Mouse (Mus musculus) stomach, postnatal 0 days (tissue): ENCODE data around the gene Olfr370. TPM values are rescaled to one million over a fixed set of nuclear protein-coding genes. Genes with fewer than 3 reads are reported as not detected.
"Not testable (repeated sequence)": the region's sequence is repeated elsewhere in the genome, so short reads cannot be mapped to it uniquely, and the experiment has no call there.

Experiments used
- ATAC-seq: fragments of 200-750 bp; cut with Nextera tagmentation; 2 replicates; pipeline ENCODE4 v1.8.0; 2017; ENCODE audit not compliant: low FRiP score, low TSS enrichment
- DNase-seq: peaks from one replicate; pipeline ENCODE4 v3.0.0-alpha.2; 2016; ENCODE audit warnings: low spot score
- H3K27ac ChIP-seq: fragments of 300-500 bp; sonication (generic); replicated peaks from 2 replicates; pipeline ENCODE4 v1.5.1; 2014; ENCODE audit warnings: mild to moderate bottlenecking, control low read depth
- H3K27me3 ChIP-seq: fragments of 300-500 bp; sonication (generic); 2 replicates; pipeline ENCODE4 v1.6.1; 2014; ENCODE audit warnings: low read length; ENCODE audit not compliant: control insufficient read depth, insufficient read depth
- H3K36me3 ChIP-seq: fragments of 300-500 bp; sonication (generic); 2 replicates; pipeline ENCODE4 v1.6.1; 2014; ENCODE audit warnings: low read length, mixed read lengths; ENCODE audit not compliant: control insufficient read depth, insufficient read depth
- H3K4me1 ChIP-seq: fragments of 300-500 bp; sonication (generic); replicated peaks from 2 replicates; pipeline ENCODE4 v1.6.1; 2014; ENCODE audit warnings: antibody characterized with exemption; ENCODE audit not compliant: control insufficient read depth, insufficient read depth
- H3K4me2 ChIP-seq: fragments of 300-500 bp; sonication (generic); replicated peaks from 2 replicates; pipeline ENCODE4 v1.6.1; 2014; ENCODE audit warnings: low read depth, mild to moderate bottlenecking, control low read depth, moderate library complexity
- H3K4me3 ChIP-seq: fragments of 300-500 bp; sonication (generic); 2 replicates; pipeline ENCODE4 v1.5.1; 2014; ENCODE audit warnings: low read depth, low read length, control low read depth
- H3K9ac ChIP-seq: fragments of 300-500 bp; sonication (generic); 2 replicates; pipeline ENCODE4 v1.6.1; 2014; ENCODE audit warnings: mild to moderate bottlenecking, low read length, control low read depth, mixed read lengths
- H3K9me3 ChIP-seq: fragments of 300-500 bp; sonication (generic); 2 replicates; pipeline ENCODE4 v1.6.1; 2016; ENCODE audit warnings: low read length; ENCODE audit not compliant: control insufficient read depth
- CTCF ChIP-seq: IDR thresholded peaks from 2 replicates; pipeline ENCODE4 v1.5.1; 2016; ENCODE audit warnings: antibody characterized with exemption, low read depth, mild to moderate bottlenecking, moderate library complexity
- EP300 ChIP-seq: optimal IDR thresholded peaks from 2 replicates; pipeline ENCODE3; 2016; ENCODE audit warnings: antibody characterized with exemption
- WGBS: fragments of 180-500 bp; shearing (Covaris S2); extraction: QIAGEN DNeasy Blood & Tissue Kit; methylation state at CpG from one replicate; pipeline ENCODE4 v1.1.7; 2014; 5-methylcytosine and 5-hydroxymethylcytosine counted together
- polyA plus RNA-seq: library from polyadenylated mRNA; unstranded; fragments of >200 nt; fragmentation: Nextera tagmentation; extraction: Ambion mirVana; gene quantifications from 2 replicates; pipeline ENCODE4 v1.2.1, GENCODE M21; 2015

Olfr370 gene
- polyA plus RNA-seq, 1 experiment from 2014 or later = not detected

- ATAC-seq (no peak), DNase-seq (no peak)
- TF ChIP-seq EP300 = no peak
- TF ChIP-seq CTCF = no peak
- H3K4me2 ChIP-seq = no peak overlapping the region
- no peak overlapping the region for H3K4me3 ChIP-seq
- no peak overlapping the region for H3K27ac ChIP-seq
- H3K36me3 ChIP-seq = peaks cover 10% of the 10 kb centered on the region; the same call in 1 of the 2 replicates
- H3K9ac ChIP-seq = no peak overlapping the region
- no peaks in the 10 kb centered on the region for H3K9me3 ChIP-seq
- no peaks in the 10 kb centered on the region; the same call in 1 of the 2 replicates for H3K4me1 ChIP-seq
- H3K27me3 ChIP-seq = no peaks in the 10 kb centered on the region
- 62% methylated on average over 5 of the region's 5 CpGs for WGBS
Observed at GRCm38 (mm10) chr8:83568128-83568527, 32.5 kb downstream of the Olfr370 start.

- H3K4me1 ChIP-seq = no peaks in the 10 kb centered on the region; the same call in 1 of the 2 replicates
- no peak overlapping the region for H3K4me2 ChIP-seq
- no peaks in the 10 kb centered on the region for H3K9me3 ChIP-seq
- H3K9ac ChIP-seq = no peak overlapping the region
- TF ChIP-seq CTCF (no peak), EP300 (no peak)
- no peak overlapping the region for H3K27ac ChIP-seq
- 74% methylated on average over 5 of the region's 5 CpGs for WGBS
- DNase-seq (no peak), ATAC-seq (no peak)
- H3K4me3 ChIP-seq = no peak overlapping the region
- H3K27me3 ChIP-seq = no peaks in the 10 kb centered on the region
- H3K36me3 ChIP-seq = peaks cover 10% of the 10 kb centered on the region; the same call in 1 of the 2 replicates
Observed at GRCm38 (mm10) chr8:83568755-83569154, 33.2 kb downstream of the Olfr370 start.

- Histone ChIP-seq H3K27ac (no peak overlapping the region), H3K9ac (no peak overlapping the region), H3K4me3 (no peak overlapping the region), H3K4me2 (no peak overlapping the region), H3K4me1 (no peaks in the 10 kb centered on the region; the same call in 1 of the 2 replicates), H3K27me3 (no peaks in the 10 kb centered on the region), H3K36me3 (peaks cover 10% of the 10 kb centered on the region; the same call in 1 of the 2 replicates), H3K9me3 (no peaks in the 10 kb centered on the region)
- DNase-seq = no peak
- TF ChIP-seq EP300 (no peak), CTCF (no peak)
- WGBS = 72% methylated on average over 4 of the region's 4 CpGs
- no peak for ATAC-seq
Observed at GRCm38 (mm10) chr8:83569165-83569564, 33.6 kb downstream of the Olfr370 start.

- Histone ChIP-seq H3K9ac (no peak overlapping the region), H3K9me3 (no peaks in the 10 kb centered on the region), H3K36me3 (peaks cover 10% of the 10 kb centered on the region; the same call in 1 of the 2 replicates), H3K27ac (no peak overlapping the region), H3K4me2 (no peak overlapping the region), H3K27me3 (no peaks in the 10 kb centered on the region), H3K4me3 (no peak overlapping the region), H3K4me1 (no peaks in the 10 kb centered on the region; the same call in 1 of the 2 replicates)
- DNase-seq (no peak), ATAC-seq (no peak)
- WGBS = 78% methylated on average over 15 of the region's 15 CpGs
- TF ChIP-seq EP300 (no peak), CTCF (no peak)
Observed at GRCm38 (mm10) chr8:83570272-83571000, 34.9 kb downstream of the Olfr370 start.

- not testable (repeated sequence) for H3K9me3 ChIP-seq, H3K27me3 ChIP-seq, H3K27ac ChIP-seq, H3K9ac ChIP-seq, H3K4me2 ChIP-seq, H3K4me1 ChIP-seq, H3K4me3 ChIP-seq, ATAC-seq, DNase-seq
- 84% methylated on average over 3 of the region's 7 CpGs for WGBS
- peaks cover 10% of the 10 kb centered on the region; the same call in 1 of the 2 replicates for H3K36me3 ChIP-seq
Observed at GRCm38 (mm10) chr8:83571001-83571340, 35.4 kb downstream of the Olfr370 start.

GRCm38 (mm10) chr8:83571791-83572190, 36.2 kb downstream of the Olfr370 start:
- DNase-seq = no peak
- Histone ChIP-seq H3K27me3 (no peaks in the 10 kb centered on the region), H3K4me1 (no peaks in the 10 kb centered on the region; the same call in 1 of the 2 replicates), H3K4me2 (no peak overlapping the region), H3K4me3 (no peak overlapping the region), H3K27ac (no peak overlapping the region), H3K9me3 (no peaks in the 10 kb centered on the region), H3K9ac (no peak overlapping the region), H3K36me3 (peaks cover 10% of the 10 kb centered on the region; the same call in 1 of the 2 replicates)
- no peak for ATAC-seq
- 91% methylated on average over 10 of the region's 10 CpGs for WGBS
- TF ChIP-seq CTCF (no peak), EP300 (no peak)
